Mouse (Mus musculus): Measurements from ENCODE around the gene Orai1. TPM values are rescaled to one million over a fixed set of nuclear protein-coding genes. Genes with fewer than 3 reads are reported as not detected.

The Orai1 gene
- polyA plus RNA-seq, 1 experiment from 2014 or later: 16.8 TPM

GRCm38 (mm10) chr5:122989001-122989525 lies 25.8 kb upstream of the Orai1 start:
- DNase-seq: peak; percentile 86
- peak; percentile 66 for ATAC-seq (ENCODE audit: insufficient read depth)
- H3K4me3 ChIP-seq (ENCODE audit: low read depth, low read length): peak overlapping the region; percentile 67
- H3K36me3 ChIP-seq (ENCODE audit: insufficient read depth): no peaks in the 10 kb centered on the region
- H3K27me3 ChIP-seq (ENCODE audit: insufficient read depth, low read length): no peaks in the 10 kb centered on the region
- no peaks in the 10 kb centered on the region for H3K9me3 ChIP-seq (ENCODE audit: low read depth, low read length)
- peak overlapping the region; percentile 88 for H3K27ac ChIP-seq (ENCODE audit: low read depth)
- H3K4me1 ChIP-seq (ENCODE audit: insufficient read depth): peaks cover 2% of the 10 kb centered on the region; the same call in 1 of the 2 replicates
- no peak for TF ChIP-seq CTCF (IDR thresholded peaks at IDR 0.05; ENCODE audit: low read depth)
- H3K9ac ChIP-seq: peak overlapping the region; percentile 79
- peak overlapping the region; percentile 100 for H3K4me2 ChIP-seq
- WGBS: under 1% methylated on average over 39 of the region's 39 CpGs

- Histone ChIP-seq H3K4me3 (ENCODE audit: low read depth, low read length) (peak within 1 kb of the TSS; percentile 67), H3K27ac (ENCODE audit: low read depth) (peak within 1 kb of the TSS; percentile 88), H3K4me1 (ENCODE audit: insufficient read depth) (peaks cover 5% of the 10 kb centered on the region), H3K4me2 (peak within 1 kb of the TSS; percentile 100), H3K36me3 (ENCODE audit: insufficient read depth) (no peaks in the 10 kb centered on the region), H3K27me3 (ENCODE audit: insufficient read depth, low read length) (no peaks in the 10 kb centered on the region), H3K9ac (peak within 1 kb of the TSS; percentile 79), H3K9me3 (ENCODE audit: low read depth, low read length) (no peaks in the 10 kb centered on the region)
- 3% methylated on average over 15 of the region's 15 CpGs for WGBS
- no peak for TF ChIP-seq CTCF (IDR thresholded peaks at IDR 0.05; ENCODE audit: low read depth)
- DNase-seq: peak; percentile 64
- peak; percentile 18; the same call in 1 of the 2 replicates for ATAC-seq (ENCODE audit: insufficient read depth)
Observed at GRCm38 (mm10) chr5:122989551-122990330, 25.1 kb upstream of the Orai1 start, which contains the start of gene Kdm2b. Gene Kdm2b (minus strand): TSS chr5:122989823.

- H3K27ac ChIP-seq (ENCODE audit: low read depth): peak overlapping the region; percentile 88
- no peaks in the 10 kb centered on the region for H3K36me3 ChIP-seq (ENCODE audit: insufficient read depth)
- peak overlapping the region; percentile 79 for H3K9ac ChIP-seq
- H3K4me3 ChIP-seq (ENCODE audit: low read depth, low read length): peak overlapping the region; percentile 67
- ATAC-seq (ENCODE audit: insufficient read depth): no peak
- H3K4me2 ChIP-seq: peak overlapping the region; percentile 100
- no peaks in the 10 kb centered on the region for H3K9me3 ChIP-seq (ENCODE audit: low read depth, low read length)
- H3K27me3 ChIP-seq (ENCODE audit: insufficient read depth, low read length): no peaks in the 10 kb centered on the region
- peaks cover 5% of the 10 kb centered on the region for H3K4me1 ChIP-seq (ENCODE audit: insufficient read depth)
- no peak for TF ChIP-seq CTCF (IDR thresholded peaks at IDR 0.05; ENCODE audit: low read depth)
- 21% methylated on average over 16 of the region's 16 CpGs for WGBS
- no peak for DNase-seq
Observed at GRCm38 (mm10) chr5:122990411-122991160, 24.3 kb upstream of the Orai1 start.

- H3K9me3 ChIP-seq (ENCODE audit: low read depth, low read length): no peaks in the 10 kb centered on the region
- peak; percentile 56 for DNase-seq
- no peaks in the 10 kb centered on the region for H3K36me3 ChIP-seq (ENCODE audit: insufficient read depth)
- H3K27ac ChIP-seq (ENCODE audit: low read depth): peak overlapping the region; percentile 59
- no peak for TF ChIP-seq CTCF (IDR thresholded peaks at IDR 0.05; ENCODE audit: low read depth)
- H3K4me2 ChIP-seq: peak overlapping the region; percentile 100
- no peak for ATAC-seq (ENCODE audit: insufficient read depth)
- peak overlapping the region; percentile 67; the same call in 1 of the 2 replicates for H3K4me3 ChIP-seq (ENCODE audit: low read depth, low read length)
- WGBS: 18% methylated on average over 5 of the region's 5 CpGs
- H3K9ac ChIP-seq: 0 out of 2 replicates have a peak overlapping the region, but pooled peaks have one; percentile 28
- peaks cover 5% of the 10 kb centered on the region for H3K4me1 ChIP-seq (ENCODE audit: insufficient read depth)
- no peaks in the 10 kb centered on the region for H3K27me3 ChIP-seq (ENCODE audit: insufficient read depth, low read length)
Observed at GRCm38 (mm10) chr5:122991350-122992004, 23.4 kb upstream of the Orai1 start.

DNA sequence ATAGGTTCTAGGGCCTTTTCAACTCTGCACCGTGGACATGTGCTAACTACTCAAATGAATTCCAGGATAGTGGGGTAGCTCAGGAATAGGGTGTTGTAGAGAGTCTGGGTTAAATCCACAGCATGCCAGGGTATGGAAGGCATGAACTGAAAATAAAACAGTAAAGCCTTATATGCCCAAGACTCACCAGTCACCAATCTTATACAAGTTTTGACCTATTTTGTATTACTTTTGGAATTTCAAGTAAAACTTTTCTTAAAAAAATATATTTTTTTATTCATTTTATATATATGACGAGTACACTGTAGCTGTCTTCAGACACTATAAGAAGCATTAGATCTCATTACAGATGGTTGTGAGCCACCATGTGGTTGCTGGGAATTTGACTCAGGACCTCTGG lies 21.1 kb upstream of the Orai1 start:
- Histone ChIP-seq H3K27me3 (ENCODE audit: insufficient read depth, low read length) (no peaks in the 10 kb centered on the region), H3K4me3 (ENCODE audit: low read depth, low read length) (peak overlapping the region; percentile 6; the same call in 1 of the 2 replicates), H3K9me3 (ENCODE audit: low read depth, low read length) (no peaks in the 10 kb centered on the region), H3K4me1 (ENCODE audit: insufficient read depth) (peaks cover 5% of the 10 kb centered on the region), H3K36me3 (ENCODE audit: insufficient read depth) (no peaks in the 10 kb centered on the region), H3K9ac (no peak overlapping the region), H3K4me2 (peak overlapping the region; percentile 52), H3K27ac (ENCODE audit: low read depth) (peak overlapping the region; percentile 73)
- WGBS: 34% methylated on average over 2 of the region's 2 CpGs
- no peak for DNase-seq
- no peak for ATAC-seq (ENCODE audit: insufficient read depth)
- no peak for TF ChIP-seq CTCF (IDR thresholded peaks at IDR 0.05; ENCODE audit: low read depth)

DNA sequence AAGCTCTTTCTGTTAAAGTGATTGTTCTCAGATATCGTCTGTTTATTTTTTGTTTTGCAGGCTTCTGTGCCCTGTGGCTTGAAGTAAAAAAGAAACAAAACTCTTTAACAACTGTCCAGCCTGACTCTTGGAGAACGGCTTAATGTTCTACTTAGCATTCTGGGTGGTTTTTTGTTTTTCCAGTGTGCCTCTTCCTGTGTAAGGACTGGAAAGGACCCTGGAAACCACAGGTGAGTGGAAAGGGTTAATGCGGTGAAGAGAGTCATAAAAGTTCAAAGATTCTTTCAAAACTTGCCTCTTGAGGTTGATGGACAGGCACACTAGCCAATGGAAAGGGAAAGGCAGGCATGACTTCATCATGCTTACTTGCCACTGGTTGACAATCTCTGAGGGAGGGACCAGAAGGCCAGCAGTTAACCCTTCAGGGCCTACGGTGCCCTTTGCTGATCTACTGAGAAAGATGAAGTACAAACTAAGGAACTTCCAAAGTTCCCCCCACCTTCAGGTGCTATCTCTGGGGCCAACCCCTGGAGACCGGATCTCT lies 20.5 kb upstream of the Orai1 start:
- ATAC-seq (ENCODE audit: insufficient read depth) (peak; percentile 93), DNase-seq (peak; percentile 98)
- H3K9ac ChIP-seq: no peak overlapping the region
- 5% methylated on average over 5 of the region's 5 CpGs for WGBS
- peak overlapping the region; percentile 52 for H3K4me2 ChIP-seq
- H3K27me3 ChIP-seq (ENCODE audit: insufficient read depth, low read length): no peaks in the 10 kb centered on the region
- H3K4me3 ChIP-seq (ENCODE audit: low read depth, low read length): peak overlapping the region; percentile 6; the same call in 1 of the 2 replicates
- TF ChIP-seq CTCF (IDR thresholded peaks at IDR 0.05; ENCODE audit: low read depth): no peak
- H3K36me3 ChIP-seq (ENCODE audit: insufficient read depth): no peaks in the 10 kb centered on the region
- peak overlapping the region; percentile 73 for H3K27ac ChIP-seq (ENCODE audit: low read depth)
- peaks cover 5% of the 10 kb centered on the region for H3K4me1 ChIP-seq (ENCODE audit: insufficient read depth)
- no peaks in the 10 kb centered on the region for H3K9me3 ChIP-seq (ENCODE audit: low read depth, low read length)

All from lung, embryonic 14.5 days (tissue).